Mouse (Mus musculus): Measurements from ENCODE around the gene Slc28a1. TPM values are rescaled to one million over a fixed set of nuclear protein-coding genes. Genes with fewer than 3 reads are reported as not detected.

The Slc28a1 gene
- polyA plus RNA-seq, 1 experiment from 2014 or later, result 1.0 TPM

- Histone ChIP-seq H3K27me3 (no peaks in the 10 kb centered on the region), H3K9ac (0 out of 2 replicates have a peak overlapping the region, but pooled peaks have one; percentile 1), H3K36me3 (replicated peaks) (no peaks in the 10 kb centered on the region), H3K9me3 (replicated peaks) (no peaks in the 10 kb centered on the region), H3K4me3 (replicated peaks) (peak overlapping the region; percentile 20; the same call in 1 of the 2 replicates), H3K4me2 (peak overlapping the region; percentile 60), H3K27ac (replicated peaks) (peak overlapping the region; percentile 81), H3K4me1 (replicated peaks) (peaks cover 44% of the 10 kb centered on the region)
- peak; percentile 82 for ATAC-seq (ENCODE audit: insufficient read depth)
- 43% methylated on average over 8 of the region's 8 CpGs for WGBS (ENCODE audit: insufficient replicate concordance)
Measured at GRCm38 (mm10) chr7:81124773-81125172, 10.2 kb downstream of the Slc28a1 start.

GRCm38 (mm10) chr7:81125215-81126175 is 10.9 kb downstream of the Slc28a1 start:
- peak overlapping the region; percentile 60 for H3K4me2 ChIP-seq
- no peak for ATAC-seq (ENCODE audit: insufficient read depth)
- H3K27ac ChIP-seq (replicated peaks), result peak overlapping the region; percentile 71
- peaks cover 44% of the 10 kb centered on the region for H3K4me1 ChIP-seq (replicated peaks)
- no peaks in the 10 kb centered on the region for H3K27me3 ChIP-seq
- 0 out of 2 replicates have a peak overlapping the region, but pooled peaks have one; percentile 1 for H3K9ac ChIP-seq
- H3K4me3 ChIP-seq (replicated peaks), result peak overlapping the region; percentile 20; the same call in 1 of the 2 replicates
- no peaks in the 10 kb centered on the region for H3K36me3 ChIP-seq (replicated peaks)
- 64% methylated on average over 10 of the region's 10 CpGs for WGBS (ENCODE audit: insufficient replicate concordance)
- H3K9me3 ChIP-seq (replicated peaks), result no peaks in the 10 kb centered on the region

- Histone ChIP-seq H3K4me1 (replicated peaks) (peaks cover 10% of the 10 kb centered on the region; the same call in 1 of the 2 replicates), H3K36me3 (replicated peaks) (no peaks in the 10 kb centered on the region), H3K9ac (no peak overlapping the region), H3K9me3 (replicated peaks) (no peaks in the 10 kb centered on the region), H3K27ac (replicated peaks) (no peak overlapping the region), H3K4me3 (replicated peaks) (no peak overlapping the region), H3K27me3 (peaks cover 8% of the 10 kb centered on the region; the same call in 1 of the 2 replicates), H3K4me2 (no peak overlapping the region)
- 62% methylated on average over 7 of the region's 7 CpGs for WGBS (ENCODE audit: insufficient replicate concordance)
- no peak for ATAC-seq (ENCODE audit: insufficient read depth)
Measured at GRCm38 (mm10) chr7:81131864-81132263, 17.3 kb downstream of the Slc28a1 start.

GRCm38 (mm10) chr7:81132851-81133279 is 18.3 kb downstream of the Slc28a1 start:
- no peak overlapping the region for H3K4me3 ChIP-seq (replicated peaks)
- H3K4me2 ChIP-seq, result no peak overlapping the region
- no peak overlapping the region for H3K27ac ChIP-seq (replicated peaks)
- 31% methylated on average over 2 of the region's 2 CpGs for WGBS (ENCODE audit: insufficient replicate concordance)
- peaks cover 8% of the 10 kb centered on the region; the same call in 1 of the 2 replicates for H3K27me3 ChIP-seq
- no peaks in the 10 kb centered on the region for H3K9me3 ChIP-seq (replicated peaks)
- no peak for ATAC-seq (ENCODE audit: insufficient read depth)
- no peak overlapping the region for H3K9ac ChIP-seq
- H3K36me3 ChIP-seq (replicated peaks), result no peaks in the 10 kb centered on the region
- H3K4me1 ChIP-seq (replicated peaks), result peaks cover 10% of the 10 kb centered on the region; the same call in 1 of the 2 replicates

GRCm38 (mm10) chr7:81133416-81133815 is 18.8 kb downstream of the Slc28a1 start:
- Histone ChIP-seq H3K4me3 (replicated peaks) (no peak overlapping the region), H3K9ac (no peak overlapping the region)
- ATAC-seq (ENCODE audit: insufficient read depth), result no peak

GRCm38 (mm10) chr7:81133941-81134340 is 19.3 kb downstream of the Slc28a1 start:
- H3K4me3 ChIP-seq (replicated peaks), result no peak overlapping the region
- H3K9me3 ChIP-seq (replicated peaks), result no peaks in the 10 kb centered on the region
- no peak for ATAC-seq (ENCODE audit: insufficient read depth)
- peaks cover 8% of the 10 kb centered on the region; the same call in 1 of the 2 replicates for H3K27me3 ChIP-seq
- no peak overlapping the region for H3K9ac ChIP-seq
- peaks cover 10% of the 10 kb centered on the region; the same call in 1 of the 2 replicates for H3K4me1 ChIP-seq (replicated peaks)
- WGBS (ENCODE audit: insufficient replicate concordance), result 54% methylated on average over 2 of the region's 2 CpGs
- no peak overlapping the region for H3K27ac ChIP-seq (replicated peaks)
- H3K4me2 ChIP-seq, result no peak overlapping the region
- H3K36me3 ChIP-seq (replicated peaks), result no peaks in the 10 kb centered on the region

More at GRCm38 (mm10) chr7:81133416-81133815, 18.8 kb downstream of the Slc28a1 start:
- Histone ChIP-seq H3K27ac (replicated peaks) (no peak overlapping the region), H3K36me3 (replicated peaks) (no peaks in the 10 kb centered on the region), H3K4me1 (replicated peaks) (peaks cover 10% of the 10 kb centered on the region; the same call in 1 of the 2 replicates), H3K4me2 (no peak overlapping the region), H3K27me3 (peaks cover 8% of the 10 kb centered on the region; the same call in 1 of the 2 replicates), H3K9me3 (replicated peaks) (no peaks in the 10 kb centered on the region)
- WGBS (ENCODE audit: insufficient replicate concordance), result 60% methylated on average over 6 of the region's 6 CpGs

- ATAC-seq (ENCODE audit: insufficient read depth), result no peak
- Histone ChIP-seq H3K27me3 (peaks cover 8% of the 10 kb centered on the region; the same call in 1 of the 2 replicates), H3K4me3 (replicated peaks) (no peak overlapping the region), H3K27ac (replicated peaks) (no peak overlapping the region), H3K36me3 (replicated peaks) (no peaks in the 10 kb centered on the region), H3K4me1 (replicated peaks) (peaks cover 10% of the 10 kb centered on the region; the same call in 1 of the 2 replicates), H3K9ac (no peak overlapping the region), H3K9me3 (replicated peaks) (no peaks in the 10 kb centered on the region), H3K4me2 (peak overlapping the region; percentile 13; the same call in 1 of the 2 replicates)
- 12% methylated on average over 9 of the region's 9 CpGs for WGBS (ENCODE audit: insufficient replicate concordance)
Measured at GRCm38 (mm10) chr7:81134614-81135067, 20.0 kb downstream of the Slc28a1 start.

GRCm38 (mm10) chr7:81137292-81137691 is 22.7 kb downstream of the Slc28a1 start:
- Histone ChIP-seq H3K4me2 (no peak overlapping the region), H3K27ac (replicated peaks) (no peak overlapping the region), H3K9ac (no peak overlapping the region), H3K36me3 (replicated peaks) (no peaks in the 10 kb centered on the region), H3K4me1 (replicated peaks) (peaks cover 10% of the 10 kb centered on the region; the same call in 1 of the 2 replicates), H3K27me3 (peaks cover 8% of the 10 kb centered on the region), H3K9me3 (replicated peaks) (no peaks in the 10 kb centered on the region), H3K4me3 (replicated peaks) (no peak overlapping the region)
- WGBS (ENCODE audit: insufficient replicate concordance), result 64% methylated on average over 5 of the region's 5 CpGs
- no peak for ATAC-seq (ENCODE audit: insufficient read depth)

GRCm38 (mm10) chr7:81139100-81139499 is 24.5 kb downstream of the Slc28a1 start:
- WGBS (ENCODE audit: insufficient replicate concordance), result 78% methylated on average over 7 of the region's 7 CpGs
- H3K27ac ChIP-seq (replicated peaks), result no peak overlapping the region
- H3K4me3 ChIP-seq (replicated peaks), result no peak overlapping the region

GRCm38 (mm10) chr7:81139671-81140404 is 25.2 kb downstream of the Slc28a1 start:
- Histone ChIP-seq H3K27ac (replicated peaks) (no peak overlapping the region), H3K4me1 (replicated peaks) (peaks cover 4% of the 10 kb centered on the region; the same call in 1 of the 2 replicates), H3K27me3 (peaks cover 3% of the 10 kb centered on the region; the same call in 1 of the 2 replicates), H3K9ac (no peak overlapping the region), H3K36me3 (replicated peaks) (no peaks in the 10 kb centered on the region), H3K9me3 (replicated peaks) (no peaks in the 10 kb centered on the region), H3K4me3 (replicated peaks) (no peak overlapping the region), H3K4me2 (no peak overlapping the region)
- ATAC-seq (ENCODE audit: insufficient read depth), result no peak
- 58% methylated on average over 5 of the region's 5 CpGs for WGBS (ENCODE audit: insufficient replicate concordance)

More at GRCm38 (mm10) chr7:81139100-81139499, 24.5 kb downstream of the Slc28a1 start:
- no peak for ATAC-seq (ENCODE audit: insufficient read depth)
- H3K4me2 ChIP-seq, result no peak overlapping the region
- H3K4me1 ChIP-seq (replicated peaks), result peaks cover 10% of the 10 kb centered on the region; the same call in 1 of the 2 replicates
- H3K9me3 ChIP-seq (replicated peaks), result no peaks in the 10 kb centered on the region
- H3K9ac ChIP-seq, result no peak overlapping the region
- H3K36me3 ChIP-seq (replicated peaks), result no peaks in the 10 kb centered on the region
- peaks cover 4% of the 10 kb centered on the region for H3K27me3 ChIP-seq
